In the genomic region with DNA sequence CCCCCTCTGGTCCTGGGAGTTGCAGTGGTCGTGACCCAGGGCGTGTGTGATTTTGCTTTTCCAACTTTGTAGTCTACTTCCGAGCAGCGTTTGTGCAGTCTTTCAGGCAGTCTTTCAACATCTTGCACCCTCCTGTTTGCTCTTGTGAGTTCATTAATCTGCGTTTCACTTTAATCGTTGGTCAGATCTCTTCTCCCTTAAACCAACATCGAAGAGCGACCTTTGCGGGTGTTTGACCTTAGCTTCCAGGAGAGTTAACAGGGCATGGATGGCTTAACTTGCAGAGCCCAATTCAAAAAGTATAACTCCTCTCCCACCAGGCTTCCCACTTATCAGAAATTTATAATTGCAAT, we compare ENCODE assay signal across 8 mouse cellular contexts. TPM values are rescaled to one million over a fixed set of nuclear protein-coding genes. Genes with fewer than 3 reads are reported as not detected.
A peak's percentile ranks its signal among the peaks of the same experiment; 100 is the strongest.
DNase-seq lines count a peak whose midpoint lies in the region; ATAC-seq and TF ChIP-seq lines count a peak whose summit lies in the region.

No protein-coding gene starts in this region.

- H3K27ac ChIP-seq in heart, embryonic 12.5 days (ENCODE audit: poor library complexity, severe bottlenecking): peak overlapping the region; percentile 96
- H3K27ac ChIP-seq in ES-Bruce4 (ENCODE audit: insufficient read depth, low read length): no peak overlapping the region
- peak overlapping the region; percentile 27; the same call in 1 of the 2 replicates for H3K27ac ChIP-seq in forebrain, embryonic 16.5 days (ENCODE audit: low read length)
- H3K27ac ChIP-seq in liver, embryonic 16.5 days (ENCODE audit: low read length): peak overlapping the region; percentile 90

- TF ChIP-seq POLR2A in ES-Bruce4 (IDR thresholded peaks at IDR 0.05; ENCODE audit: insufficient read depth, low read length): no peak

- H3K27me3 ChIP-seq in heart, embryonic 12.5 days (replicated peaks): no peaks in the 10 kb centered on the region
- H3K27me3 ChIP-seq in ES-Bruce4 (ENCODE audit: control insufficient read depth, insufficient read depth, low read length, poor library complexity, severe bottlenecking): no peaks in the 10 kb centered on the region
- H3K27me3 ChIP-seq in forebrain, embryonic 16.5 days (replicated peaks; ENCODE audit: control insufficient read depth, insufficient read depth, low read length): no peaks in the 10 kb centered on the region
- no peaks in the 10 kb centered on the region for H3K27me3 ChIP-seq in liver, embryonic 16.5 days (ENCODE audit: control insufficient read depth, insufficient read depth, low read depth, low read length)

- no peaks in the 10 kb centered on the region for H3K9me3 ChIP-seq in heart, embryonic 12.5 days (replicated peaks)
- no peaks in the 10 kb centered on the region for H3K9me3 ChIP-seq in ES-Bruce4 (replicated peaks; ENCODE audit: control insufficient read depth, insufficient read depth, low read length, poor library complexity, severe bottlenecking)
- no peaks in the 10 kb centered on the region for H3K9me3 ChIP-seq in forebrain, embryonic 16.5 days (ENCODE audit: control insufficient read depth, low read length)
- no peaks in the 10 kb centered on the region for H3K9me3 ChIP-seq in liver, embryonic 16.5 days (replicated peaks; ENCODE audit: control insufficient read depth, low read length)

- no peak for DNase-seq in heart, adult 8-10 months (ENCODE audit: low spot score)
- no peak for DNase-seq in frontal cortex, postnatal 36 days (ENCODE audit: low spot score in 2 of 2)
- DNase-seq in urinary bladder, adult 18-20 months (ENCODE audit: low spot score in 2 of 2): no peak
- no peak for DNase-seq in adrenal gland, postnatal 14 days

- peak overlapping the region; percentile 79 for H3K4me3 ChIP-seq in heart, embryonic 12.5 days
- H3K4me3 ChIP-seq in ES-Bruce4 (ENCODE audit: low read depth, low read length): peak overlapping the region; percentile 61
- peak overlapping the region; percentile 61 for H3K4me3 ChIP-seq in forebrain, embryonic 16.5 days (replicated peaks; ENCODE audit: low read length)
- H3K4me3 ChIP-seq in liver, embryonic 16.5 days (ENCODE audit: low read depth, low read length): peak overlapping the region; percentile 66

- no peaks in the 10 kb centered on the region for H3K4me1 ChIP-seq in heart, embryonic 12.5 days (replicated peaks)
- H3K4me1 ChIP-seq in ES-Bruce4 (ENCODE audit: control insufficient read depth, insufficient read depth, low read length): no peaks in the 10 kb centered on the region
- peaks cover 4% of the 10 kb centered on the region; the same call in 1 of the 2 replicates for H3K4me1 ChIP-seq in forebrain, embryonic 16.5 days (replicated peaks; ENCODE audit: control insufficient read depth, insufficient read depth, low read length)
- no peaks in the 10 kb centered on the region for H3K4me1 ChIP-seq in liver, embryonic 16.5 days (ENCODE audit: control insufficient read depth, low read depth, low read length)

- TF ChIP-seq CTCF in ES-Bruce4 (IDR thresholded peaks at IDR 0.05; ENCODE audit: low read depth, low read length): no peak

- no peaks in the 10 kb centered on the region for H3K36me3 ChIP-seq in heart, embryonic 12.5 days
- no peaks in the 10 kb centered on the region for H3K36me3 ChIP-seq in ES-Bruce4 (ENCODE audit: control insufficient read depth, insufficient read depth, low read length, poor library complexity, severe bottlenecking)
- H3K36me3 ChIP-seq in forebrain, embryonic 16.5 days (ENCODE audit: control insufficient read depth, insufficient read depth): no peaks in the 10 kb centered on the region
- no peaks in the 10 kb centered on the region for H3K36me3 ChIP-seq in liver, embryonic 16.5 days (ENCODE audit: control insufficient read depth, insufficient read depth)

- ATAC-seq in heart, embryonic 12.5 days (ENCODE audit: insufficient number of reproducible peaks, low FRiP score): no peak
- no peak for ATAC-seq in forebrain, embryonic 16.5 days
- ATAC-seq in liver, embryonic 16.5 days (ENCODE audit: low read depth): no peak

- peak overlapping the region; percentile 86 for H3K9ac ChIP-seq in heart, embryonic 12.5 days
- H3K9ac ChIP-seq in ES-Bruce4 (ENCODE audit: low read depth, poor library complexity, severe bottlenecking): peak overlapping the region; percentile 30
- peak overlapping the region; percentile 88 for H3K9ac ChIP-seq in forebrain, embryonic 16.5 days (replicated peaks; ENCODE audit: low read depth, low read length)
- H3K9ac ChIP-seq in liver, embryonic 16.5 days (ENCODE audit: low read depth, low read length): peak overlapping the region; percentile 67

- peak overlapping the region; percentile 70 for H3K4me2 ChIP-seq in heart, embryonic 12.5 days
- H3K4me2 ChIP-seq in forebrain, embryonic 16.5 days (ENCODE audit: low read length): peak overlapping the region; percentile 80
- H3K4me2 ChIP-seq in liver, embryonic 16.5 days (ENCODE audit: low read depth, low read length): peak overlapping the region; percentile 72

- no peak for TF ChIP-seq EP300 in ES-Bruce4 (IDR thresholded peaks at IDR 0.05; ENCODE audit: insufficient read depth, low read depth, low read length)

- under 1% methylated on average over 9 of the region's 9 CpGs for WGBS in heart, embryonic 12.5 days
- under 1% methylated on average over 9 of the region's 9 CpGs for WGBS in forebrain, embryonic 16.5 days
- under 1% methylated on average over 9 of the region's 9 CpGs for WGBS in liver, embryonic 16.5 days (ENCODE audit: insufficient replicate concordance)

RNA-seq across cellular contexts. Expression of a gene that starts 0.8 kb away (rescaled TPM):
- polyA plus RNA-seq in heart, embryonic 12.5 days (2016; fragmentation: Nextera tagmentation; extraction: Ambion mirVana): 56.3 and 56.5 TPM in 2 replicates
- total RNA-seq in heart, adult 8-10 months (2022): 10 to 100 TPM; 47.6 to 53.7 (median 51.1) TPM
- polyA plus RNA-seq in ES-Bruce4 (2011; ENCODE audit: insufficient read depth, insufficient read length, low read depth, missing spikeins): 4.1 and 4.3 TPM in 2 replicates
- polyA plus RNA-seq in forebrain, embryonic 16.5 days (2015; fragmentation: Nextera tagmentation; extraction: Ambion mirVana): 10.3 and 11.8 TPM in 2 replicates
- polyA plus RNA-seq in liver, embryonic 16.5 days (2015; fragmentation: Nextera tagmentation; extraction: Ambion mirVana): 31.0 and 36.7 TPM in 2 replicates
- total RNA-seq in adrenal gland, postnatal 14 days (2021): 57.7 and 65.3 TPM in 2 replicates

Comparison
In these comparisons a context has a peak if more than half of its experiments do, and no peak if none do; other contexts are left out.
1. H3K9ac ChIP-seq: peak in every context shown above with its lines; median percentile 88 in forebrain, embryonic 16.5 days; 86 in heart, embryonic 12.5 days; 67 in liver, embryonic 16.5 days; 30 in ES-Bruce4.